Mouse (Mus musculus) limb, embryonic 15.5 days (tissue): ENCODE measurements around the gene Csf2rb2. TPM values are rescaled to one million over a fixed set of nuclear protein-coding genes. Genes with fewer than 3 reads are reported as not detected.
"Not testable (repeated sequence)": the region's sequence is repeated elsewhere in the genome, so short reads cannot be mapped to it uniquely, and the experiment has no call there.

Experiments
- ATAC-seq: fragments of 200-750 bp; cut with Nextera tagmentation; 2 replicates; pipeline ENCODE4 v1.8.0; 2017; ENCODE audit warnings: low read depth, moderate TSS enrichment; ENCODE audit not compliant: insufficient number of reproducible peaks, low FRiP score, low TSS enrichment
- H3K27ac ChIP-seq: fragments of 300-500 bp; sonication (generic); 2 replicates; pipeline ENCODE4 v1.5.1; 2015; ENCODE audit warnings: moderate library complexity, mild to moderate bottlenecking, inconsistent platforms
- H3K27me3 ChIP-seq: fragments of 300-500 bp; sonication (generic); 2 replicates; pipeline ENCODE4 v1.6.1; 2015; ENCODE audit warnings: inconsistent platforms
- H3K36me3 ChIP-seq: fragments of 300-500 bp; sonication (generic); 2 replicates; pipeline ENCODE4 v1.6.1; 2015; ENCODE audit warnings: inconsistent platforms
- H3K4me1 ChIP-seq: fragments of 300-500 bp; sonication (generic); 2 replicates; pipeline ENCODE4 v1.6.1; 2015; ENCODE audit warnings: inconsistent platforms
- H3K4me2 ChIP-seq: fragments of 300-500 bp; sonication (generic); 2 replicates; pipeline ENCODE4 v1.6.1; 2015; ENCODE audit warnings: mild to moderate bottlenecking, inconsistent platforms
- H3K4me3 ChIP-seq: fragments of 300-500 bp; sonication (generic); 2 replicates; pipeline ENCODE4 v1.5.1; 2015; ENCODE audit warnings: mild to moderate bottlenecking, inconsistent platforms
- H3K9ac ChIP-seq: fragments of 300-500 bp; sonication (generic); 2 replicates; pipeline ENCODE4 v1.6.1; 2015; ENCODE audit warnings: inconsistent platforms
- H3K9me3 ChIP-seq: fragments of 300-500 bp; sonication (generic); 2 replicates; pipeline ENCODE4 v1.6.1; 2016; ENCODE audit warnings: inconsistent platforms
- WGBS: fragments of 180-500 bp; shearing (Covaris S2); methylation state at CpG from one replicate; pipeline ENCODE4 v1.1.7; 2015; 5-methylcytosine and 5-hydroxymethylcytosine counted together
- polyA plus RNA-seq: library from polyadenylated mRNA; unstranded; fragments of >200 nt; fragmentation: Nextera tagmentation; extraction: Ambion mirVana; gene quantifications from 2 replicates; pipeline ENCODE4 v1.2.1, GENCODE M21; 2015

The Csf2rb2 gene
- 0.70 and 1.1 TPM in 2 replicates for polyA plus RNA-seq

GRCm38 (mm10) chr15:78305341-78305933 is at the start of gene Csf2rb2:
Csf2rb2 (minus strand) TSS chr15:78305721.
- Histone ChIP-seq H3K27ac (no peak within 1 kb of the TSS), H3K4me1 (no peaks in the 10 kb centered on the region), H3K9ac (no peak within 1 kb of the TSS), H3K36me3 (no peaks in the 10 kb centered on the region), H3K9me3 (no peaks in the 10 kb centered on the region), H3K4me2 (no peak within 1 kb of the TSS), H3K27me3 (no peaks in the 10 kb centered on the region), H3K4me3 (no peak within 1 kb of the TSS)
- ATAC-seq: no peak
- WGBS: 69% methylated on average over 10 of the region's 10 CpGs

GRCm38 (mm10) chr15:78354958-78355357 is 49.4 kb upstream of the Csf2rb2 start:
- Histone ChIP-seq H3K36me3 (no peaks in the 10 kb centered on the region), H3K9ac (no peak overlapping the region), H3K27me3 (no peaks in the 10 kb centered on the region), H3K4me1 (no peaks in the 10 kb centered on the region), H3K27ac (no peak overlapping the region), H3K4me3 (no peak overlapping the region), H3K9me3 (no peaks in the 10 kb centered on the region), H3K4me2 (no peak overlapping the region)
- WGBS: 3% methylated on average over 1 of the region's 1 CpGs
- ATAC-seq: no peak

- ATAC-seq: no peak
- Histone ChIP-seq H3K36me3 (no peaks in the 10 kb centered on the region), H3K4me2 (no peak overlapping the region), H3K27me3 (no peaks in the 10 kb centered on the region), H3K9me3 (no peaks in the 10 kb centered on the region), H3K4me1 (no peaks in the 10 kb centered on the region), H3K4me3 (no peak overlapping the region), H3K27ac (no peak overlapping the region), H3K9ac (no peak overlapping the region)
- WGBS: 51% methylated on average over 3 of the region's 3 CpGs
Measured at GRCm38 (mm10) chr15:78351586-78352165, 46.2 kb upstream of the Csf2rb2 start.

GRCm38 (mm10) chr15:78344567-78344966 is 39.0 kb upstream of the Csf2rb2 start:
- Histone ChIP-seq H3K4me1 (no peaks in the 10 kb centered on the region), H3K9ac (no peak overlapping the region), H3K27ac (no peak overlapping the region), H3K27me3 (no peaks in the 10 kb centered on the region), H3K4me2 (no peak overlapping the region), H3K4me3 (no peak overlapping the region), H3K9me3 (no peaks in the 10 kb centered on the region), H3K36me3 (no peaks in the 10 kb centered on the region)
- WGBS: 90% methylated on average over 3 of the region's 3 CpGs
- no peak for ATAC-seq

- no peak overlapping the region for H3K4me3 ChIP-seq
- H3K4me1 ChIP-seq: no peaks in the 10 kb centered on the region
- no peaks in the 10 kb centered on the region for H3K27me3 ChIP-seq
- no peak overlapping the region for H3K4me2 ChIP-seq
- no peak overlapping the region for H3K27ac ChIP-seq
- no peaks in the 10 kb centered on the region for H3K36me3 ChIP-seq
- ATAC-seq: no peak
- no peaks in the 10 kb centered on the region for H3K9me3 ChIP-seq
- 27% methylated on average over 1 of the region's 1 CpGs for WGBS
- H3K9ac ChIP-seq: no peak overlapping the region
Measured at GRCm38 (mm10) chr15:78343683-78344082, 38.2 kb upstream of the Csf2rb2 start.

- not testable (repeated sequence) for H3K9me3 ChIP-seq, H3K4me3 ChIP-seq, H3K4me1 ChIP-seq, ATAC-seq, H3K27me3 ChIP-seq, H3K27ac ChIP-seq, H3K9ac ChIP-seq, H3K4me2 ChIP-seq, H3K36me3 ChIP-seq
- 52% methylated on average over 7 of the region's 7 CpGs for WGBS
Measured at GRCm38 (mm10) chr15:78340919-78341318, 35.4 kb upstream of the Csf2rb2 start.

GRCm38 (mm10) chr15:78339627-78340423 is 34.3 kb upstream of the Csf2rb2 start:
- not testable (repeated sequence) for H3K4me3 ChIP-seq, H3K36me3 ChIP-seq, H3K27me3 ChIP-seq, H3K27ac ChIP-seq, H3K9me3 ChIP-seq, H3K4me2 ChIP-seq, H3K9ac ChIP-seq, H3K4me1 ChIP-seq, ATAC-seq
- WGBS: 28% methylated on average over 7 of the region's 7 CpGs

- Histone ChIP-seq H3K4me1 (no peaks in the 10 kb centered on the region), H3K27ac (no peak overlapping the region), H3K4me2 (no peak overlapping the region), H3K9ac (no peak overlapping the region), H3K4me3 (no peak overlapping the region), H3K9me3 (no peaks in the 10 kb centered on the region), H3K27me3 (no peaks in the 10 kb centered on the region), H3K36me3 (no peaks in the 10 kb centered on the region)
- WGBS: 70% methylated on average over 3 of the region's 3 CpGs
- ATAC-seq: no peak
Measured at GRCm38 (mm10) chr15:78334380-78334779, 28.9 kb upstream of the Csf2rb2 start.

- Histone ChIP-seq H3K27me3 (no peaks in the 10 kb centered on the region), H3K36me3 (no peaks in the 10 kb centered on the region), H3K9me3 (no peaks in the 10 kb centered on the region), H3K27ac (no peak overlapping the region), H3K4me3 (no peak overlapping the region), H3K4me2 (no peak overlapping the region), H3K9ac (no peak overlapping the region), H3K4me1 (no peaks in the 10 kb centered on the region)
- no peak for ATAC-seq
- WGBS: 67% methylated on average over 6 of the region's 6 CpGs
Measured at GRCm38 (mm10) chr15:78332981-78333380, 27.5 kb upstream of the Csf2rb2 start.

GRCm38 (mm10) chr15:78331523-78332340 is 26.2 kb upstream of the Csf2rb2 start:
- no peak for ATAC-seq
- Histone ChIP-seq H3K4me1 (no peaks in the 10 kb centered on the region), H3K27ac (no peak overlapping the region), H3K27me3 (no peaks in the 10 kb centered on the region), H3K4me2 (no peak overlapping the region), H3K9me3 (no peaks in the 10 kb centered on the region), H3K4me3 (no peak overlapping the region), H3K36me3 (no peaks in the 10 kb centered on the region), H3K9ac (no peak overlapping the region)
- WGBS: 60% methylated on average over 5 of the region's 5 CpGs

- H3K36me3 ChIP-seq: no peaks in the 10 kb centered on the region
- ATAC-seq: no peak
- no peak overlapping the region for H3K4me3 ChIP-seq
- H3K9ac ChIP-seq: no peak overlapping the region
- H3K9me3 ChIP-seq: no peaks in the 10 kb centered on the region
- 67% methylated on average over 4 of the region's 4 CpGs for WGBS
- H3K27me3 ChIP-seq: no peaks in the 10 kb centered on the region
- H3K27ac ChIP-seq: no peak overlapping the region
- H3K4me2 ChIP-seq: no peak overlapping the region
- H3K4me1 ChIP-seq: no peaks in the 10 kb centered on the region
Measured at GRCm38 (mm10) chr15:78330706-78331105, 25.2 kb upstream of the Csf2rb2 start.

GRCm38 (mm10) chr15:78329972-78330371 is 24.5 kb upstream of the Csf2rb2 start:
- H3K9ac ChIP-seq, H3K4me3 ChIP-seq, H3K4me2 ChIP-seq, H3K27ac ChIP-seq, H3K9me3 ChIP-seq, H3K36me3 ChIP-seq, H3K27me3 ChIP-seq, H3K4me1 ChIP-seq, ATAC-seq: not testable (repeated sequence)
- 83% methylated on average over 6 of the region's 6 CpGs for WGBS
